Mouse (Mus musculus) MEL (cell line): ENCODE results near the gene Kalrn. TPM values are rescaled to one million over a fixed set of nuclear protein-coding genes. Genes with fewer than 3 reads are reported as not detected.

Source experiments
- DNase-seq: peaks from one replicate; pipeline ENCODE4 v3.0.0; 2011; ENCODE audit warnings: low read depth, low spot score
- H3K27ac ChIP-seq: 2 replicates; pipeline ENCODE4 v1.5.1; 2012; ENCODE audit warnings: low read depth, mild to moderate bottlenecking, control low read depth, low read length, moderate library complexity; ENCODE audit not compliant: control insufficient read depth
- H3K27me3 ChIP-seq, 2 experiments: fragments of 150-350 bp in 1 of 2; sonication (generic) in 1 of 2; 2 replicates each; pipeline ENCODE4 v1.6.1; 2012; ENCODE audit warnings: low read length in 2 of 2, mild to moderate bottlenecking in 2 of 2, improper control_type of control experiment in 1 of 2, moderate library complexity in 1 of 2; ENCODE audit not compliant: insufficient read depth in 2 of 2, control insufficient read depth in 1 of 2
- H3K36me3 ChIP-seq, 2 experiments: 2 replicates each; pipeline ENCODE4 v1.6.1; 2012 to 2014; ENCODE audit warnings: low read length in 2 of 2, improper control_type of control experiment in 1 of 2, inconsistent platforms in 1 of 2, mild to moderate bottlenecking in 1 of 2; ENCODE audit not compliant: insufficient read depth in 2 of 2, control insufficient read depth in 1 of 2
- H3K4me1 ChIP-seq, 2 experiments: fragments of 150-350 bp in 1 of 2; sonication (generic) in 1 of 2; 2 replicates each; pipeline ENCODE4 v1.6.1; 2012; ENCODE audit warnings: low read length in 2 of 2, improper control_type of control experiment in 1 of 2, mild to moderate bottlenecking in 1 of 2; ENCODE audit not compliant: insufficient read depth in 2 of 2, control insufficient read depth in 1 of 2
- H3K4me3 ChIP-seq, 2 experiments: fragments of 150-350 bp in 1 of 2; sonication (generic) in 1 of 2; 2 replicates each; pipeline ENCODE4 v1.5.1; 2012; ENCODE audit warnings: low read depth in 2 of 2, low read length in 2 of 2, mild to moderate bottlenecking in 2 of 2, moderate library complexity in 2 of 2, control low read depth in 1 of 2, improper control_type of control experiment in 1 of 2; ENCODE audit not compliant: control insufficient read depth in 1 of 2, insufficient read depth in 1 of 2
- H3K79me2 ChIP-seq: 2 replicates; pipeline ENCODE4 v1.6.1; 2012; ENCODE audit warnings: mild to moderate bottlenecking, low read length, moderate library complexity; ENCODE audit not compliant: control insufficient read depth, poor library complexity, insufficient read depth
- H3K9ac ChIP-seq: 2 replicates; pipeline ENCODE4 v1.6.1; 2012; ENCODE audit warnings: low read depth, mild to moderate bottlenecking, control low read depth, low read length, moderate library complexity; ENCODE audit not compliant: control insufficient read depth, poor library complexity, severe bottlenecking
- H3K9me3 ChIP-seq: fragments of 150-350 bp; sonication (generic); replicated peaks from 2 replicates; pipeline ENCODE4 v1.6.1; 2012; ENCODE audit warnings: mild to moderate bottlenecking, low read length, improper control_type of control experiment, moderate library complexity; ENCODE audit not compliant: insufficient read depth
- E2F4 ChIP-seq: IDR thresholded peaks from 2 replicates; pipeline ENCODE4 v1.6.1; 2011; ENCODE audit warnings: low read depth, low read length, improper control_type of control experiment, borderline replicate concordance
- ETS1 ChIP-seq: IDR thresholded peaks from 2 replicates; pipeline ENCODE4 v1.6.1; 2012; ENCODE audit warnings: low read depth, mild to moderate bottlenecking, inconsistent platforms, low read length, improper control_type of control experiment, moderate library complexity
- JUND ChIP-seq: IDR thresholded peaks from 2 replicates; pipeline ENCODE4 v1.6.1; 2011; ENCODE audit warnings: low read depth, mild to moderate bottlenecking, improper control_type of control experiment, low read length
- MAX ChIP-seq: IDR thresholded peaks from 2 replicates; pipeline ENCODE4 v1.6.1; 2011; ENCODE audit warnings: low read length, improper control_type of control experiment
- MXI1 ChIP-seq: IDR thresholded peaks from 2 replicates; pipeline ENCODE4 v1.6.1; 2011; ENCODE audit warnings: mild to moderate bottlenecking, low read depth, low read length, improper control_type of control experiment
- MYC ChIP-seq: IDR thresholded peaks from 2 replicates; pipeline ENCODE4 v1.6.1; 2011; ENCODE audit warnings: low read depth, mild to moderate bottlenecking, low read length, improper control_type of control experiment, moderate library complexity
- NRF1 ChIP-seq: IDR thresholded peaks from 2 replicates; pipeline ENCODE4 v1.6.1; 2014; ENCODE audit warnings: low read depth, mild to moderate bottlenecking, inconsistent platforms, low read length, improper control_type of control experiment, moderate library complexity; ENCODE audit not compliant: poor library complexity, insufficient read depth, severe bottlenecking
- POLR2A ChIP-seq, 2 experiments: IDR thresholded peaks; 2 replicates each; pipeline ENCODE4 v1.6.1; 2011 to 2012; ENCODE audit warnings: low read length in 2 of 2, mild to moderate bottlenecking in 2 of 2, control low read depth in 1 of 2, improper control_type of control experiment in 1 of 2, low read depth in 1 of 2, moderate library complexity in 1 of 2; ENCODE audit not compliant: control insufficient read depth in 1 of 2, insufficient read depth in 1 of 2, poor library complexity in 1 of 2
- POLR2AphosphoS2 ChIP-seq: IDR thresholded peaks from 2 replicates; pipeline ENCODE4 v1.6.1; 2011; ENCODE audit warnings: low read length, improper control_type of control experiment
- POLR2AphosphoS5 ChIP-seq: IDR thresholded peaks from 2 replicates; pipeline ENCODE4 v1.6.1; 2012; ENCODE audit warnings: low read depth, borderline replicate concordance, mild to moderate bottlenecking, inconsistent platforms, low read length, moderate library complexity, mixed read lengths
- RCOR1 ChIP-seq: IDR thresholded peaks from 2 replicates; pipeline ENCODE4 v1.6.1; 2012; ENCODE audit warnings: low read depth, mild to moderate bottlenecking, inconsistent platforms, low read length, improper control_type of control experiment
- TAL1 ChIP-seq: IDR thresholded peaks from 2 replicates; pipeline ENCODE4 v1.6.1; 2012; ENCODE audit warnings: mild to moderate bottlenecking, inconsistent platforms, low read length, moderate library complexity, mixed read lengths
- TBP ChIP-seq: IDR thresholded peaks from 2 replicates; pipeline ENCODE4 v1.8.0; 2011; ENCODE audit warnings: low read depth, low read length, improper control_type of control experiment
- USF1 ChIP-seq: IDR thresholded peaks from 2 replicates; pipeline ENCODE4 v1.6.1; 2014; ENCODE audit warnings: low read depth, mild to moderate bottlenecking, inconsistent platforms, low read length, improper control_type of control experiment, moderate library complexity
- USF2 ChIP-seq, 2 experiments: IDR thresholded peaks; 2 replicates each; pipeline ENCODE4 v1.6.1; 2011 to 2012; ENCODE audit warnings: improper control_type of control experiment in 2 of 2, low read length in 2 of 2, borderline replicate concordance in 1 of 2, inconsistent platforms in 1 of 2, low read depth in 1 of 2, mild to moderate bottlenecking in 1 of 2; ENCODE audit not compliant: insufficient read depth in 1 of 2
- ZC3H11A ChIP-seq: IDR thresholded peaks from 2 replicates; pipeline ENCODE4 v1.6.1; 2012; ENCODE audit warnings: low read depth, mild to moderate bottlenecking, inconsistent platforms, low read length, improper control_type of control experiment
- polyA plus RNA-seq, 2 experiments: library from polyadenylated mRNA; stranded (reverse) in 1 of 2; unstranded in 1 of 2; fragments of >175 nt in 1 of 2; fragments of >200 nt in 1 of 2; gene quantifications; 2 replicates each; pipeline versions ENCODE4 v1.2.1 to v1.2.4; 2012; ENCODE audit warnings: low replicate concordance in 2 of 2, low read depth in 1 of 2; ENCODE audit not compliant: insufficient read length in 2 of 2, insufficient read depth in 1 of 2, missing spikeins in 1 of 2
- total RNA-seq: library from RNA; depleted of rRNA; stranded (reverse); fragments of 300-350 nt; gene quantifications from 2 replicates; pipeline ENCODE4 v1.2.3, GENCODE M21; 2012

The Kalrn gene
- total and polyA plus RNA-seq, 3 experiments: 10.4 to 11.8 TPM; not detected in 1

DNA sequence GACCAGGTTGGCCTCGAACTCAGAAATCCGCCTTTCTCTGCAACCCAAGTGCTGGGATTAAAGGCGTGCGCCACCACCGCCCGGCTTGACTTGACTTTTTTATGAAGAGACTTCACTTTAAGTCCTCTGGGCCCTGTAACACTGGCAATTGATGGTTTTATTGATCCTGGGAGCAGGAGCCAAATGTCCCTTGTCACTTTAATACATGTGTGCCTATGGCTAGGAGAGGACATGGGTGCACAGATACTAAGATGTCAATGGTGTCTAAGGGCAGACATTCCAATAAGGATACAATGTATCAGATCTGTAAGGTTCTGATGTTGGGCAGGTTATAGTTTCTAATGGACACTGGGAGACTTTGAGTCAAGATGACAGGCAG lies 637.9 kb downstream of the Kalrn start:
- no peaks in the 10 kb centered on the region for H3K9me3 ChIP-seq
- H3K4me1 ChIP-seq: peaks cover 0 to 20% of the 10 kb centered on the region in 2 experiments; a peak in 2 of 4 replicates

DNA sequence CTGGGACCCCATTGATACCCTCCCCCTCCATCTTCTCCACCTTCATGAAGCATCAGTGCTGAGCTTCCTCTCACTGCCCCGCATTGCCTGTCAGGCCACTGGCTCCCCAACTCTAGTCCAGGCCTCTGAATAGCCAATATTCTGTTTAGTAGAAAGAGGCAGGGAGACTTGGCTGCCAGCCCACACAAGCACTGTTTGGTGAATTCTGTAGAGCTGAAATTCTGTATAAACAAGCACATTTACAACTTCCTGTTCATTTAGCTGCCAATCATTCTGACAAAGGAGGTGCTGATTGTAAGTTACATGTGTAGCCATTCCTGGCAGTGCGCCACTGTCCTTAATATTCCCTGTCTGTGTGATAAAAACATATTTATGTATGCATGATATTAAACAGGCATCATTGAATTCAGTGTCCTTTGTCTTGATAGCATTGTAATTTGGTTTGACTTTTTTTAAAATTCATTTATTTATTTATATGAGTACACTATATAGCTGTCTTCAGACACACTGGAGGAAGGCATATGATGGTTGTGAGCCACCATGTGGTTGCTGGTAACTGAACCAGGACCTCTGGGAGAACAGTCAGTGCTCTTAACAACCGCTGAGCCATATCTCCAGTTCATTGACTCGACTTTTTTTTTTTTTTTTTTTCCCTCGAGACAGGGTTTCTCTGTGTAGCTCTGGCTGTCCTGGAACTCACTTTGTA lies 638.5 kb downstream of the Kalrn start:
- TF ChIP-seq ETS1: peak; percentile 33; the same call in 1 of the 2 replicates
- TF ChIP-seq RCOR1: no peak
- Histone ChIP-seq H3K79me2 (no peaks in the 10 kb centered on the region), H3K4me1 (peaks cover 0 to 20% of the 10 kb centered on the region in 2 experiments; a peak in 2 of 4 replicates), H3K27ac (no peak overlapping the region), H3K9ac (no peak overlapping the region), H3K27me3 (no peaks in the 10 kb centered on the region), H3K36me3 (peaks cover 0 to 4% of the 10 kb centered on the region in 2 experiments; a peak in 2 of 4 replicates), H3K4me3 (no peak overlapping the region), H3K9me3 (no peaks in the 10 kb centered on the region)
- DNase-seq: peak; percentile 57

More for the DNA sequence above, 637.9 kb downstream of the Kalrn start:
- H3K9ac ChIP-seq: no peak overlapping the region
- TF ChIP-seq ETS1 (no peak), USF1 (no peak), NRF1 (no peak), POLR2A (IDR thresholded peaks at IDR 0.05; ENCODE audit: control insufficient read depth in 1 of 2, insufficient read depth in 1 of 2, low read depth in 1 of 2, low read length in 2 of 2, poor library complexity in 1 of 2) (no peak), RCOR1 (no peak), ZC3H11A (no peak), MXI1 (no peak), MAX (no peak), POLR2AphosphoS2 (no peak), TAL1 (no peak), POLR2AphosphoS5 (no peak)
- DNase-seq: no peak
- no peak overlapping the region for H3K4me3 ChIP-seq
- H3K36me3 ChIP-seq: peaks cover 0 to 4% of the 10 kb centered on the region in 2 experiments; a peak in 2 of 4 replicates
- no peaks in the 10 kb centered on the region for H3K79me2 ChIP-seq
- no peaks in the 10 kb centered on the region for H3K27me3 ChIP-seq
- no peak overlapping the region for H3K27ac ChIP-seq

DNA sequence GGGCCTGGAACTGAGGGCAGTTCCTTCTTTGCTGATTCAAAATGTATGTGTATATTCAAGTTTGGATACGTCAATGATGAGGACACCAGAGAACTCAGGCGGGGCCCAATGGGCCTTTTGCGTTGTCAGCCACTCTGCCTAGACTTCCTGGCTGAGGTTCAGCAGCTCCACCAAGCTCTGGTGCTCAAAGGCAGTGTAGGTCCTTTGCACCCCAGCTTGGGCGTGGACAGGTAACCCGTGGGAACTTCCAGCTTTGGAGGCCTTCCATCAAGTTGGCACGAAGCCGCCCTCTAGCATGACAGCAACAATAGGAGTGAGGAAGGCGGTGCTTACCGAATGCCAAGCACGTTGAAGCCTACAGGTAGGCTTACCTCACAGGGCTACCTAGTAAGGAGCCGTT lies 639.9 kb downstream of the Kalrn start:
- no peaks in the 10 kb centered on the region for H3K9me3 ChIP-seq
- H3K27ac ChIP-seq: no peak overlapping the region
- H3K79me2 ChIP-seq: no peaks in the 10 kb centered on the region
- H3K4me1 ChIP-seq: peaks cover 0 to 24% of the 10 kb centered on the region in 2 experiments; a peak in 2 of 4 replicates
- no peak overlapping the region for H3K4me3 ChIP-seq
- peaks cover 0 to 8% of the 10 kb centered on the region in 2 experiments; a peak in 2 of 4 replicates for H3K36me3 ChIP-seq
- no peak overlapping the region for H3K9ac ChIP-seq
- H3K27me3 ChIP-seq: no peaks in the 10 kb centered on the region
- DNase-seq: no peak
- no peak for TF ChIP-seq POLR2A (IDR thresholded peaks at IDR 0.05; ENCODE audit: control insufficient read depth in 1 of 2, insufficient read depth in 1 of 2, low read depth in 1 of 2, low read length in 2 of 2, poor library complexity in 1 of 2)
- no peak for TF ChIP-seq POLR2AphosphoS2
- TF ChIP-seq USF2 (IDR thresholded peaks at IDR 0.05; ENCODE audit: borderline replicate concordance in 1 of 2, insufficient read depth in 1 of 2, low read depth in 1 of 2, low read length in 2 of 2): no peak
- no peak for TF ChIP-seq E2F4
- TF ChIP-seq TBP: no peak
- no peak for TF ChIP-seq MYC
- no peak for TF ChIP-seq NRF1
- TF ChIP-seq TAL1: no peak
- TF ChIP-seq JUND: no peak
